Mouse (Mus musculus): Measurements from ENCODE around the gene 1700025C18Rik. TPM values are rescaled to one million over a fixed set of nuclear protein-coding genes. Genes with fewer than 3 reads are reported as not detected.
A peak's percentile ranks its signal among the peaks of the same experiment; 100 is the strongest.

Gene 1700025C18Rik
- polyA plus RNA-seq, 1 experiment from 2014 or later, result not detected

GRCm38 (mm10) chr2:165035058-165035431, 55.5 kb downstream of the 1700025C18Rik start:
- Histone ChIP-seq H3K4me3 (ENCODE audit: low read depth, low read length) (peak overlapping the region; percentile 96; the same call in 1 of the 2 replicates), H3K9ac (ENCODE audit: low read depth, low read length) (peak overlapping the region; percentile 39; the same call in 1 of the 2 replicates), H3K27me3 (ENCODE audit: control insufficient read depth, insufficient read depth, low read depth, low read length) (no peaks in the 10 kb centered on the region), H3K4me1 (ENCODE audit: control insufficient read depth, insufficient read depth, low read length) (peaks cover 35% of the 10 kb centered on the region), H3K4me2 (ENCODE audit: low read length) (peak overlapping the region; percentile 33), H3K36me3 (ENCODE audit: control insufficient read depth, insufficient read depth, low read length) (no peaks in the 10 kb centered on the region), H3K9me3 (replicated peaks; ENCODE audit: control insufficient read depth, low read length, poor library complexity, severe bottlenecking) (no peaks in the 10 kb centered on the region), H3K27ac (ENCODE audit: low read length) (peak overlapping the region; percentile 96)
- WGBS, result 6% methylated on average over 5 of the region's 5 CpGs
- no peak for ATAC-seq

GRCm38 (mm10) chr2:165034131-165035057, 56.2 kb downstream of the 1700025C18Rik start, which contains the start of gene Ncoa5:
Gene Ncoa5 (minus strand): TSS chr2:165034867.
- Histone ChIP-seq H3K4me2 (ENCODE audit: low read length) (peak within 1 kb of the TSS; percentile 97), H3K4me1 (ENCODE audit: control insufficient read depth, insufficient read depth, low read length) (peaks cover 35% of the 10 kb centered on the region), H3K9me3 (replicated peaks; ENCODE audit: control insufficient read depth, low read length, poor library complexity, severe bottlenecking) (no peaks in the 10 kb centered on the region), H3K36me3 (ENCODE audit: control insufficient read depth, insufficient read depth, low read length) (no peaks in the 10 kb centered on the region), H3K9ac (ENCODE audit: low read depth, low read length) (peak within 1 kb of the TSS; percentile 98), H3K4me3 (ENCODE audit: low read depth, low read length) (peak within 1 kb of the TSS; percentile 96), H3K27ac (ENCODE audit: low read length) (peak within 1 kb of the TSS; percentile 96), H3K27me3 (ENCODE audit: control insufficient read depth, insufficient read depth, low read depth, low read length) (no peaks in the 10 kb centered on the region)
- peak; percentile 96 for ATAC-seq
- WGBS, result under 1% methylated on average over 94 of the region's 111 CpGs

- Histone ChIP-seq H3K9ac (ENCODE audit: low read depth, low read length) (peak overlapping the region; percentile 98), H3K4me1 (ENCODE audit: control insufficient read depth, insufficient read depth, low read length) (peaks cover 44% of the 10 kb centered on the region), H3K27ac (ENCODE audit: low read length) (no peak overlapping the region; the same call in 1 of the 2 replicates), H3K4me3 (ENCODE audit: low read depth, low read length) (peak overlapping the region; percentile 96), H3K36me3 (ENCODE audit: control insufficient read depth, insufficient read depth, low read length) (no peaks in the 10 kb centered on the region), H3K27me3 (ENCODE audit: control insufficient read depth, insufficient read depth, low read depth, low read length) (no peaks in the 10 kb centered on the region), H3K4me2 (ENCODE audit: low read length) (peak overlapping the region; percentile 97), H3K9me3 (replicated peaks; ENCODE audit: control insufficient read depth, low read length, poor library complexity, severe bottlenecking) (no peaks in the 10 kb centered on the region)
- ATAC-seq, result no peak
- 41% methylated on average over 6 of the region's 6 CpGs for WGBS
These were observed 57.2 kb downstream of the 1700025C18Rik start for GRCm38 (mm10) chr2:165033306-165033705.

- peak overlapping the region; percentile 97 for H3K4me2 ChIP-seq (ENCODE audit: low read length)
- no peaks in the 10 kb centered on the region for H3K36me3 ChIP-seq (ENCODE audit: control insufficient read depth, insufficient read depth, low read length)
- no peak overlapping the region for H3K27ac ChIP-seq (ENCODE audit: low read length)
- H3K4me3 ChIP-seq (ENCODE audit: low read depth, low read length), result peak overlapping the region; percentile 96
- WGBS, result 40% methylated on average over 3 of the region's 3 CpGs
- no peak for ATAC-seq
- H3K27me3 ChIP-seq (ENCODE audit: control insufficient read depth, insufficient read depth, low read depth, low read length), result no peaks in the 10 kb centered on the region
- no peaks in the 10 kb centered on the region for H3K9me3 ChIP-seq (replicated peaks; ENCODE audit: control insufficient read depth, low read length, poor library complexity, severe bottlenecking)
- H3K4me1 ChIP-seq (ENCODE audit: control insufficient read depth, insufficient read depth, low read length), result peaks cover 44% of the 10 kb centered on the region
- H3K9ac ChIP-seq (ENCODE audit: low read depth, low read length), result no peak overlapping the region
These were observed 58.0 kb downstream of the 1700025C18Rik start for GRCm38 (mm10) chr2:165032533-165032932.

Other genes starting within 250 kb of the 1700025C18Rik start
- gene Pltp, start 233.0 kb downstream of the 1700025C18Rik start, polyA plus RNA-seq (2015; fragmentation: Nextera tagmentation; extraction: Ambion mirVana), result 83.9 and 84.4 TPM in 2 replicates
- 78.9 and 85.6 TPM in 2 replicates for gene Pcif1, start 211.4 kb downstream of the 1700025C18Rik start, polyA plus RNA-seq (2015; fragmentation: Nextera tagmentation; extraction: Ambion mirVana)
- 16.2 and 16.9 TPM in 2 replicates for gene Zfp335, start 179.0 kb downstream of the 1700025C18Rik start, polyA plus RNA-seq (2015; fragmentation: Nextera tagmentation; extraction: Ambion mirVana)
- gene Mmp9, start 150.0 kb downstream of the 1700025C18Rik start, polyA plus RNA-seq (2015; fragmentation: Nextera tagmentation; extraction: Ambion mirVana), result 26.7 and 28.0 TPM in 2 replicates
- gene Slc12a5, start 129.9 kb downstream of the 1700025C18Rik start, polyA plus RNA-seq (2015; fragmentation: Nextera tagmentation; extraction: Ambion mirVana), result 52.8 and 57.7 TPM in 2 replicates
- 105 and 129 TPM in 2 replicates for gene Ncoa5, start 55.9 kb downstream of the 1700025C18Rik start, polyA plus RNA-seq (2015; fragmentation: Nextera tagmentation; extraction: Ambion mirVana)
- gene Cd40, start 35.1 kb downstream of the 1700025C18Rik start, polyA plus RNA-seq (2015; fragmentation: Nextera tagmentation; extraction: Ambion mirVana), result 6.0 TPM in 2 replicates
- 13.9 and 15.4 TPM in 2 replicates for gene Cdh22, start 144.1 kb upstream of the 1700025C18Rik start, polyA plus RNA-seq (2015; fragmentation: Nextera tagmentation; extraction: Ambion mirVana)
- gene Slc35c2, start 197.1 kb upstream of the 1700025C18Rik start, polyA plus RNA-seq (2015; fragmentation: Nextera tagmentation; extraction: Ambion mirVana), result 68.0 and 71.9 TPM in 2 replicates
- gene Elmo2, start 235.7 kb upstream of the 1700025C18Rik start, polyA plus RNA-seq (2015; fragmentation: Nextera tagmentation; extraction: Ambion mirVana), result 108 and 112 TPM in 2 replicates